Mouse (Mus musculus) neural tube, embryonic 14.5 days (tissue): Measurements from ENCODE around the gene Faiml. TPM values are rescaled to one million over a fixed set of nuclear protein-coding genes. Genes with fewer than 3 reads are reported as not detected.

Source experiments
- ATAC-seq: fragments of 200-750 bp; cut with Nextera tagmentation; 2 replicates; pipeline ENCODE4 v1.8.0; 2017; ENCODE audit warnings: low read depth, mild to moderate bottlenecking, moderate TSS enrichment, moderate library complexity
- H3K27ac ChIP-seq: fragments of 300-500 bp; sonication (generic); 2 replicates; pipeline ENCODE4 v1.5.1; 2014; ENCODE audit warnings: low read depth, mild to moderate bottlenecking, control low read depth, low read length, moderate library complexity, mixed read lengths
- H3K27me3 ChIP-seq: fragments of 300-500 bp; sonication (generic); 2 replicates; pipeline ENCODE4 v1.6.1; 2014; ENCODE audit warnings: low read length; ENCODE audit not compliant: control insufficient read depth, insufficient read depth
- H3K36me3 ChIP-seq: fragments of 300-500 bp; sonication (generic); 2 replicates; pipeline ENCODE4 v1.6.1; 2014; ENCODE audit warnings: low read length, mixed read lengths; ENCODE audit not compliant: control insufficient read depth, insufficient read depth
- H3K4me1 ChIP-seq: fragments of 300-500 bp; sonication (generic); 2 replicates; pipeline ENCODE4 v1.6.1; 2014; ENCODE audit warnings: low read length; ENCODE audit not compliant: control insufficient read depth, insufficient read depth
- H3K4me2 ChIP-seq: fragments of 300-500 bp; sonication (generic); 2 replicates; pipeline ENCODE4 v1.6.1; 2014; ENCODE audit warnings: mild to moderate bottlenecking, low read depth, low read length, control low read depth
- H3K4me3 ChIP-seq: fragments of 300-500 bp; sonication (generic); 2 replicates; pipeline ENCODE4 v1.5.1; 2014; ENCODE audit warnings: low read depth, low read length, control low read depth, mixed read lengths
- H3K9ac ChIP-seq: fragments of 300-500 bp; sonication (generic); replicated peaks from 2 replicates; pipeline ENCODE4 v1.6.1; 2014; ENCODE audit warnings: low read depth, mild to moderate bottlenecking, control low read depth, low read length, mixed read lengths
- H3K9me3 ChIP-seq: fragments of 300-500 bp; sonication (generic); 2 replicates; pipeline ENCODE4 v1.6.1; 2016; ENCODE audit warnings: low read length; ENCODE audit not compliant: control insufficient read depth
- WGBS: fragments of 180-500 bp; shearing (Covaris S2); extraction: QIAGEN DNeasy Blood & Tissue Kit; methylation state at CpG from one replicate; pipeline ENCODE4 v1.1.7; 2014; 5-methylcytosine and 5-hydroxymethylcytosine counted together
- polyA plus RNA-seq: library from polyadenylated mRNA; unstranded; fragments of >200 nt; fragmentation: Nextera tagmentation; extraction: Ambion mirVana; gene quantifications from 2 replicates; pipeline ENCODE4 v1.2.1, GENCODE M21; 2014

Faiml gene
- polyA plus RNA-seq, 1 experiment from 2014 or later, result not detected

DNA sequence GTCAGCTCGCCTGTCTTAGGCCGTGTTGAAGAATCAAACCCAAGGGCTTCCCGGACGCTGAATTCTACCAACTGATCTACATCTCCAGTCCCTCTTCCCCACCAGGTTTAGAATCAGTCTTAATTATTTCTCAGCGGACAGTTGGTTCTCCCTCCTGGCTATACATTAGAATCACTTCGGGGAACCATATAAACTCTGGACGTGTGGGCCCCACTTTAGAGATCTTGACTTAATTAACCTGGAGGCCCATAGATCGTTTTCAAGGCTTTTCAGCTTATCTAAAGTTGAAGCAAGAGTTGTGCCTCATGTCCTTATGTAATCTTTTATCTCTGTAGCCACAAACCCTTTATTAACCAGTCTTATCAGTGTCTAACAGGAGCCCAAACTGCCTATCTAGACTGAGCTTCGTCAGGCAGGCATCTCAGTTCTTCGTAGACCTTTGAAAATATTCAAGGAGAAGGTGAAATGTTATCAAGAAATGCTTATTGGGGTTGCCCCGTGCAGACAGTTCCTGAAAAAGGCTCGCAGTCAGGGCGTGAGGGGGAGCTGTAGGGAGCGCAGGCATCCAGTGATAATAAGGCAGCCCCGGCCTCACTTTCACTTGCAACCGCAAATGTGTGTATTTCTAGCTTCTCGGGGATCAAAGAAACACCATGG is 5.6 kb upstream of the Faiml start:
- H3K9ac ChIP-seq, result peak overlapping the region; percentile 82
- H3K4me3 ChIP-seq, result peak overlapping the region; percentile 82
- H3K4me2 ChIP-seq, result peak overlapping the region; percentile 62
- 9% methylated on average over 17 of the region's 17 CpGs for WGBS
- peak; percentile 72; the same call in 1 of the 2 replicates for ATAC-seq
- H3K4me1 ChIP-seq, result 0 out of 2 replicates have a peak, but pooled peaks cover 5% of the 10 kb centered on the region
- H3K9me3 ChIP-seq, result no peaks in the 10 kb centered on the region
- no peaks in the 10 kb centered on the region for H3K36me3 ChIP-seq
- peak overlapping the region; percentile 34; the same call in 1 of the 2 replicates for H3K27ac ChIP-seq
- H3K27me3 ChIP-seq, result no peaks in the 10 kb centered on the region

DNA sequence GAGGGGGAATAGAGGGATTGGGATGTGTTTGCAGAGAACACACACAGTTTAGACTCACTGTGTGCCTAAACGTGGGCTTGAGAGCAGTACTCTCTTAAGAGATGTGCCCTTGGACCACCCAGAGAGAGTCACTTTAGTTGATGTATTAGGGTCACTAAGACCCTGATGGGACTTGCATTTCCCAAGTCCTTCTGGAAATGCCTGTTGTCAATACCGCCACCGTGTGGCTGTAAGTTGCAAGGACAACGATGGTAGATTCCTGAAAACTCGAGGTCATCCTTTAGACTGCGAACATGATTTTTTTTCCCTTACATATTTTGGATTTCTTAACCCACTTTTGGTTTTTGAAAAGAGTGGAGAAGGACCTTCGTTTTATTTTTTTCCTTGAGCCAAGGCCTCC is 5.0 kb upstream of the Faiml start:
- WGBS, result 2% methylated on average over 7 of the region's 7 CpGs
- Histone ChIP-seq H3K27me3 (no peaks in the 10 kb centered on the region), H3K4me1 (0 out of 2 replicates have a peak, but pooled peaks cover 5% of the 10 kb centered on the region), H3K4me3 (no peak overlapping the region), H3K9me3 (no peaks in the 10 kb centered on the region), H3K4me2 (peak overlapping the region; percentile 62; the same call in 1 of the 2 replicates), H3K9ac (no peak overlapping the region), H3K27ac (no peak overlapping the region), H3K36me3 (no peaks in the 10 kb centered on the region)
- no peak for ATAC-seq

DNA sequence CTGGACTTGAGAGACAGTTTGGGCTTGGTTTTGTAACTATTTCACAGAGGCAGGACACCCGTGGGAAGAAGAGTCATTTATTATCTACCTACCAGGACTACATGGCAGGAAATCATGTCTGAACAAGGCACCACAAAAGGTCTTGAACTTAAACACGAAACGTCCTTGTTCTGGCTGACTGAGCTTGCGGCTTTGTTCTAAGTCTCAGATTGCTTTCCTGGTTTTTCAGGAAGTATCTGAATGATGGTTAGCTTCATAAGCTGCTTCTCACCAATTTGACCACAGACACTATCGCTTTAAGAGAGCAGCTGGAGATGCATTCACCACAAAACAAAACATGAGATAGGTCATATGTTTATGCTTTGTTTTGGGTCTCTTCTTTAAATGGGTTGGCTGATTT is 3.5 kb upstream of the Faiml start:
- H3K36me3 ChIP-seq, result no peaks in the 10 kb centered on the region
- H3K4me3 ChIP-seq, result no peak overlapping the region
- no peak overlapping the region for H3K27ac ChIP-seq
- no peaks in the 10 kb centered on the region for H3K9me3 ChIP-seq
- 0 out of 2 replicates have a peak, but pooled peaks cover 5% of the 10 kb centered on the region for H3K4me1 ChIP-seq
- no peak overlapping the region for H3K4me2 ChIP-seq
- H3K27me3 ChIP-seq, result no peaks in the 10 kb centered on the region
- WGBS, result 79% methylated on average over 5 of the region's 5 CpGs
- no peak overlapping the region for H3K9ac ChIP-seq
- ATAC-seq, result no peak

DNA sequence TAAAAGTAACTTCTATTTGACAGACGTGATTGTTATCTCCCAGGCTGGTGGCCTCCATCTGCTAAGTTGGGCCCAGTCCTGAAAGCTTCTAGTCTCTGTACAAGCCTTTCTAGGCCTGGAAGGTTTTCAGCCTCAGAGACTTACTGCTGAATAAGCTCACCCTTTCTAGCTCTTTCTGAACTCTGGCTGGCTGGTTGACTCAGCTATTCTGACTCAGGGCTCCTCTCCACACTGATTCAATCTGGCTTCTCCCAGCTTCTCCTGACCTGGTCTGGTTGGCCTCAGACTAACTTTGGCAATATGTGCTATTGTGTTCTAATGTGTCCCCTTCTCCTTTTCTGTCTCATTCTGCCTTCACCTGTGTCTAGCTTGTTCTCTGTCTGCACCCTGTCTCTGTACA is 2.2 kb upstream of the Faiml start:
- Histone ChIP-seq H3K27ac (no peak overlapping the region), H3K4me3 (no peak overlapping the region), H3K9me3 (no peaks in the 10 kb centered on the region), H3K36me3 (no peaks in the 10 kb centered on the region), H3K27me3 (no peaks in the 10 kb centered on the region), H3K4me2 (no peak overlapping the region), H3K4me1 (0 out of 2 replicates have a peak, but pooled peaks cover 5% of the 10 kb centered on the region), H3K9ac (no peak overlapping the region)
- no peak for ATAC-seq
- WGBS, result 84% methylated on average over 1 of the region's 1 CpGs

DNA sequence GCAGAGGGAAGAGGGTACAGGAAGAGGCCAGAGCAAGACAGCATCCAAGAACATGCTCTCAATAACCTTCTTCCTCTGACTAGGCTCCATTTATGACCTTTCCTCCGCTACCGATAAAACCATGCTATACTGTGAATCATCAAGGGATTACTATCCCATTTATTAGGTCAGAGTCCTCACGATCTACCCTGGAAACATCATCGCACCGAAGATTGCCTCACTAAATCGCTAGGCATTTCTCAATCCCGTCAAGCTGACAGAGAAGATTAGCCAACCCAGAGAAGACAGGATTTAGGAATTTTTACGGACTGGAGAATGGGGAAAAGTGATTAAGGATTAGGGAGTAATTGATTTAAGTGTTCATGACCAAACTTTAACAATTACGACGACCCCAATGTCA is 1.2 kb upstream of the Faiml start:
- no peaks in the 10 kb centered on the region for H3K27me3 ChIP-seq
- H3K9me3 ChIP-seq, result no peaks in the 10 kb centered on the region
- no peak overlapping the region for H3K4me3 ChIP-seq
- H3K36me3 ChIP-seq, result no peaks in the 10 kb centered on the region
- no peak overlapping the region for H3K9ac ChIP-seq
- 0 out of 2 replicates have a peak, but pooled peaks cover 5% of the 10 kb centered on the region for H3K4me1 ChIP-seq
- WGBS, result 77% methylated on average over 10 of the region's 10 CpGs
- H3K4me2 ChIP-seq, result no peak overlapping the region
- no peak for ATAC-seq
- no peak overlapping the region for H3K27ac ChIP-seq

DNA sequence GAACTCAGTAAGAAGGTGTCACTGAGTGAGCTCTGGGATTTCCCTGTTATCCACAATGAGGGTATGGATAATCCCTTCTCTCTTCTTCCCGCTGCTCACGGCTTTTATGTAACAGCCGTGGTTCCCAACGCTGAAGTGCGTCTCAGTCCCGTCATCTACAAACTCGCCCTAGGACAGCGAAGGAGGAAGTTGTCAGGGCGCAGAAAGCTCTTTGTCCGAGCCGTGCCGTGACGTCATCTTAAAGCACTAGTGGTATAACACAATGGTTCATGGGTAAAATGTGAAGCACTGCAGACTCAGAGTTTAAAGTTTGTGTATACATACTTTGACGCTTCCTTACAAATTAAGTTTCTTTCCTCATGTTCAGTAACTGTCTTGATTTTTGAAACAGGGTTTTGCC is 7.6 kb downstream of the Faiml start:
- no peaks in the 10 kb centered on the region for H3K4me1 ChIP-seq
- H3K27me3 ChIP-seq, result no peaks in the 10 kb centered on the region
- H3K27ac ChIP-seq, result no peak overlapping the region
- H3K9ac ChIP-seq, result no peak overlapping the region
- no peaks in the 10 kb centered on the region for H3K36me3 ChIP-seq
- no peaks in the 10 kb centered on the region for H3K9me3 ChIP-seq
- ATAC-seq, result no peak
- H3K4me3 ChIP-seq, result no peak overlapping the region
- no peak overlapping the region for H3K4me2 ChIP-seq
- WGBS, result 93% methylated on average over 14 of the region's 14 CpGs

DNA sequence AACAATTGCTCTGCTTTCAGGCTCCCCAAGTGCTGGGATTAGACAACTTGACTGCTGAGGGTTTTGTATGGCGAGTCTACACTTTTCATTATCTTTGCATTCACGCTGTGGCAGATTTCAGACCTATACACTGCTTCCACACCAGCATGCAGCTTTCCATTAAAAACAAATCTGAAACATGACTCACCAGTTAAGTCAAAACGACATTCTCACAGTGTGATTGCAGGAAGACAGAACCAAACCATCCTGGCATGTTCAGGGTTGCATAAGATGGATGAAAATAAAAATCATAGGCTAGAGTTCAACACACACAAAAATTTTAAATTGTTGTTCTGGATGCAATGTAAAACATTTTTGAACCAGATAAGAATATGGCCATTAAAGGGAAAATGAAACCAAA is 12.5 kb downstream of the Faiml start:
- Histone ChIP-seq H3K27ac (no peak overlapping the region), H3K4me2 (no peak overlapping the region), H3K36me3 (no peaks in the 10 kb centered on the region), H3K27me3 (no peaks in the 10 kb centered on the region), H3K4me1 (no peaks in the 10 kb centered on the region), H3K9ac (no peak overlapping the region), H3K4me3 (no peak overlapping the region), H3K9me3 (no peaks in the 10 kb centered on the region)
- WGBS, result 59% methylated on average over 3 of the region's 3 CpGs
- ATAC-seq, result no peak

DNA sequence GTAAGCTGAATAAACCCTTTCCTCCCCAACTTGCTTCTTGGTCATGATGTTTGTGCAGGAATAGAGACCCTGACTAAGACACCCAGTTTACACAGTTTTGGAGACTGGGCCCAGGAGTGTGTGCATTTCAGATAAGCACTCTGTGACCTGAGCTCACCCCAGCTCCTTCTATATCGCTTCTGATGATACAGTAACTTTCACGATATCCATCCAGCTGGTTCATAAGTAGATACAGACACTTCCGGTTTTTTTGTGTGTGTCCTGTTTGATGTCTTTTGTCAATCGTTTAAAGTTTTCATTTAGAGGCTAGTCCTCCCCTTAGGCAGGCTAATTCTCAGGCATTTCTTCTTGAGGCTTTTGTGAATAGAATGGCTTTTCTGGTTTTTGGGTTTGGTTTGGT is 15.4 kb downstream of the Faiml start:
- no peak for ATAC-seq
- 95% methylated on average over 4 of the region's 4 CpGs for WGBS

DNA sequence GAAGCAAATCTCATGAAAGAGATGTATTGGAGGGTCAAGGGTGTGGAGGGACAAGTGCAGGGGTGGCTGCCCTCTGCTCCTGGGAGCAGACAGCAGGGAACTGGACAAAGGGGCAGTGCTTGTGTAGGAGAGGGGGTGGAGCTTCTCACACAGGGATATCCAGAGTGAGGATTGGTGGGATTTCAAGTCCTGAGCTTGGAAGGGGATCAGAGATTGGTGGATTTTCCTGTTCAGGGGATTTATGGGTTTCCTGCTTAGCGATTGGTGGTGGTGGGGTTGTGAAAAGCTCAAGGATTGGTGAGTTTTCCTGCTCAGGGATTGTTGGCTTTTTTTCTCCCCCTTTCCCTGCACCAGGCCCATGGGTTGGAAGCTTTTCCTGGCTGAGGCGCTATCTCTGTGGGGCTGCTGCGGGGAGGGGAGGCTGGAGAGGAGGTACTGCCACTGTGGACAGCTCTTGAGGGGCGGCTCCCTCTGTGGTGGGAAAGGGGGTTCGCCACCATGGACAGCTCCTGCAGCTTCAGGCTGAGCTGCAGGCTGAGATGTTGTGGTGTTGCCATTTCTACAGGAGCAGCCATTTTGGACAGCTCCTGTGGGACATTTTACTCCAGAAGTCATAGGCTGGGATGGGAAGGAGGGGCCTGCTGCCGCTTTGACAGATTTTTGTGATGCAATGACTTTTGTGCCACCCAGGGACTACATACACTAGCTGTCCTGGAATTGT is 18.9 kb downstream of the Faiml start:
- Histone ChIP-seq H3K9me3 (no peaks in the 10 kb centered on the region), H3K4me3 (no peak overlapping the region), H3K27me3 (no peaks in the 10 kb centered on the region), H3K4me1 (no peaks in the 10 kb centered on the region), H3K27ac (no peak overlapping the region), H3K9ac (no peak overlapping the region), H3K36me3 (no peaks in the 10 kb centered on the region), H3K4me2 (no peak overlapping the region)
- ATAC-seq, result no peak
- 33% methylated on average over 6 of the region's 6 CpGs for WGBS

More for the DNA sequence above, 15.4 kb downstream of the Faiml start:
- Histone ChIP-seq H3K4me3 (no peak overlapping the region), H3K9me3 (no peaks in the 10 kb centered on the region), H3K9ac (no peak overlapping the region), H3K27ac (no peak overlapping the region), H3K36me3 (no peaks in the 10 kb centered on the region), H3K4me1 (no peaks in the 10 kb centered on the region), H3K27me3 (no peaks in the 10 kb centered on the region), H3K4me2 (no peak overlapping the region)
